In genomic region chr8:94340796-94341195, GRCm38 (mm10) we compare ENCODE assay signal across 26 mouse cellular contexts. TPM values are rescaled to one million over a fixed set of nuclear protein-coding genes. Genes with fewer than 3 reads are reported as not detected.
DNase-seq lines count a peak whose midpoint lies in the region; ATAC-seq lines count a peak whose summit lies in the region.
"Had no signal": no experiment of that assay in that cellular context is flagged by ENCODE, and none has a peak within 500 bp of the region (broad histone marks: within the 10 kb centered on the region; RNA-seq: fewer than 3 reads in every experiment).

No protein-coding gene starts in this region.

- no peak overlapping the region for H3K4me2 ChIP-seq in hindbrain, embryonic 14.5 days (replicated peaks)
- H3K4me2 ChIP-seq: embryonic facial prominence, embryonic 15.5 days; heart, embryonic 12.5 days had no signal

- intact Hi-C loops in heart, postnatal 25 days (cut with DNase I) = no loop called here
- intact Hi-C loops in left cerebral cortex, postnatal 25 days (cut with DNase I) = loop anchor here (5.0 kb wide), 2 partner anchors 242 to 362 kb away; no protein-coding TSS in a partner anchor

- no peaks in the 10 kb centered on the region for H3K27me3 ChIP-seq in hindbrain, embryonic 14.5 days (ENCODE audit: control insufficient read depth, insufficient read depth, low read length)
- H3K27me3 ChIP-seq: embryonic facial prominence, embryonic 15.5 days had no signal

- no peak overlapping the region for H3K4me3 ChIP-seq in hindbrain, embryonic 14.5 days (replicated peaks; ENCODE audit: low read length)
- H3K4me3 ChIP-seq: embryonic facial prominence, embryonic 15.5 days; erythroblast, embryonic 14.5 days; forebrain, embryonic 10.5 days; heart, embryonic 12.5 days had no signal

- no peak overlapping the region for H3K9ac ChIP-seq in hindbrain, embryonic 14.5 days
- H3K9ac ChIP-seq: embryonic facial prominence, embryonic 15.5 days; heart, embryonic 12.5 days had no signal

- ATAC-seq in megakaryocyte, adult 5-6 weeks (ENCODE audit: poor library complexity, severe bottlenecking) = peak; percentile 67
- no peak for ATAC-seq in hindbrain, embryonic 14.5 days (ENCODE audit: low FRiP score)
- ATAC-seq: CD4-positive, CD25-positive, alpha-beta regulatory T cell, adult 4 months; forebrain, embryonic 14.5 days; hindbrain, embryonic 16.5 days had no signal

- DNase-seq in heart, adult 11 months = peak; percentile 94
- no peak for DNase-seq in heart, postnatal 25 days (ENCODE audit: low spot score)
- peak; percentile 34 to 37 for DNase-seq in lung, adult 18-20 months
- DNase-seq in lung, postnatal 14 days = no peak
- DNase-seq in MEL-GATA-1-ER (ENCODE audit: extremely low read depth, low read depth) = peak; percentile 11
- no peak for DNase-seq in left cerebral cortex, postnatal 25 days (ENCODE audit: low spot score in 2 of 2)
- no peak for DNase-seq in hindbrain, embryonic 14.5 days (ENCODE audit: low spot score)
- DNase-seq: adrenal gland, postnatal 14 days; B cell, adult 2 months; cerebellum, adult 18-20 months; cerebellum, adult 9-11 months; embryo, embryonic 11 days; gastrocnemius, postnatal 36 days; heart, postnatal 36 days had no signal

- no peaks in the 10 kb centered on the region for H3K4me1 ChIP-seq in hindbrain, embryonic 14.5 days (replicated peaks; ENCODE audit: control insufficient read depth, insufficient read depth, low read length)
- H3K4me1 ChIP-seq: embryonic facial prominence, embryonic 15.5 days; forebrain, embryonic 10.5 days had no signal

- no peaks in the 10 kb centered on the region for H3K36me3 ChIP-seq in hindbrain, embryonic 14.5 days (replicated peaks; ENCODE audit: control insufficient read depth, insufficient read depth)
- H3K36me3 ChIP-seq: embryonic facial prominence, embryonic 15.5 days; forebrain, embryonic 10.5 days; G1E; heart, embryonic 12.5 days had no signal

- 79% methylated on average over 7 of the region's 7 CpGs for WGBS in hindbrain, embryonic 14.5 days

- no peaks in the 10 kb centered on the region for H3K9me3 ChIP-seq in hindbrain, embryonic 14.5 days (ENCODE audit: control insufficient read depth, low read length)
- H3K9me3 ChIP-seq: embryonic facial prominence, embryonic 15.5 days; forebrain, embryonic 10.5 days; G1E; heart, embryonic 12.5 days had no signal

- no peak overlapping the region for H3K27ac ChIP-seq in hindbrain, embryonic 14.5 days
- H3K27ac ChIP-seq: embryonic facial prominence, embryonic 15.5 days; forebrain, embryonic 10.5 days had no signal

RNA-seq across cellular contexts. Expression of gene Slc12a3, which starts 11.8 kb away (rescaled TPM):
- under 1 TPM; 0.14 to 0.26 TPM for total RNA-seq in heart, postnatal 25 days (2021)
- 0.25 and 0.34 TPM in 2 replicates for total RNA-seq in megakaryocyte, adult 5-6 weeks (2015)
- 0.16 TPM in 1 of 2 replicates, not detected in the other for total RNA-seq in megakaryocyte, adult 5-6 weeks (2017)
- total RNA-seq in left cerebral cortex, postnatal 25 days (2021) = under 1 TPM; 0.27 to 0.41 TPM
- 0.07 TPM in 1 of 2 replicates, not detected in the other for polyA plus RNA-seq in hindbrain, embryonic 14.5 days (2014; fragmentation: Nextera tagmentation; extraction: Ambion mirVana)
- total RNA-seq: gastrocnemius, adult 8-10 months; gastrocnemius, postnatal 36 days had no signal
- polyA plus RNA-seq: embryonic facial prominence, embryonic 11.5 days; erythroblast, embryonic 14.5 days; forebrain, embryonic 10.5 days; forebrain, embryonic 14.5 days; G1E; heart, embryonic 16.5 days had no signal

RNA-seq across cellular contexts. Expression of gene Herpud1, which starts 45.4 kb away (rescaled TPM):
- 100 to 1,000 TPM; 180 to 257 TPM for total RNA-seq in heart, postnatal 25 days (2021)
- 71.9 and 76.0 TPM in 2 replicates for total RNA-seq in megakaryocyte, adult 5-6 weeks (2015)
- 79.4 and 80.9 TPM in 2 replicates for total RNA-seq in megakaryocyte, adult 5-6 weeks (2017)
- 10 to 100 TPM; 58.1 to 61.1 TPM for total RNA-seq in left cerebral cortex, postnatal 25 days (2021)
- 66.6 and 79.8 TPM in 2 replicates for polyA plus RNA-seq in hindbrain, embryonic 14.5 days (2014; fragmentation: Nextera tagmentation; extraction: Ambion mirVana)

Comparison
In these comparisons a context has a peak if more than half of its experiments do, and no peak if none do; other contexts are left out.
1. DNase-seq: peak in heart, adult 11 months (single experiment), lung, adult 18-20 months (2 of 2) and MEL-GATA-1-ER (single experiment); none in heart, postnatal 25 days (single experiment), lung, postnatal 14 days (single experiment), left cerebral cortex, postnatal 25 days (0 of 2) and hindbrain, embryonic 14.5 days (single experiment).